ENCODE assay signal across 12 mouse cellular contexts in the genomic region with DNA sequence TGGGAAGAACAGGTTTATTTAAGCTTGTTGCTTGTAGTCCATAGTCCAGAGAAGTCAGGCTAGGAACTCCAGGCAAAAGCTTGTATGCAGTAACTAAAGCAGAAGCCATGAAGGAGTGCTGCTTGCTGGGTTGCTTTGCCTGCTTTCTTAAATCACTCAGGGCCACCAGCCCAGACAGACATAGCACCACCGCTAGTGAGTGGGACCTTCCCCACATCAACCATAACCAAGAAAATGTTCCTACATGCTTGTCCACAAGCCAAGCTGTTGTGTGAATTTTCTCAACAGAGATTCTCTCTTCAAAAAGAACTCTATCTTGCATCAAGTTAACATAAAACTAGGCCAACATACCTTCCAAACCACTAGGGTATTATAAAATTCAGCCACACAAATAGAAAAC.
"Had no signal": no experiment of that assay in that cellular context is flagged by ENCODE, and none has a peak within 500 bp of the region (broad histone marks: within the 10 kb centered on the region; RNA-seq: fewer than 3 reads in every experiment).

No protein-coding gene starts in this region.

- DNase-seq: lung, adult 18-20 months; lung, embryonic 14.5 days; lung, postnatal 10 days; lung, postnatal 4 days; midbrain, embryonic 14.5 days; retina, postnatal 1 day; right cerebral cortex, postnatal 14 days; spleen, adult 18-20 months; thymus, adult 2 months; thymus, postnatal 25 days; thymus, postnatal 4 days had no signal

- ATAC-seq: midbrain, embryonic 16.5 days had no signal
